Mouse (Mus musculus) adrenal gland, adult 8-10 months (tissue): Measurements from ENCODE around the gene Zfp14. TPM values are rescaled to one million over a fixed set of nuclear protein-coding genes. Genes with fewer than 3 reads are reported as not detected.

ENCODE experiments used
- DNase-seq: peaks from one replicate; pipeline ENCODE4 v3.0.0; 2022
- microRNA-seq, 2 experiments: library from miRNA; unstranded; fragments of <30 nt; microRNA quantifications; one replicate each; pipeline ENCODE4 v1.2.0; 2022
- total RNA-seq, 4 experiments: library from RNA; stranded (reverse); gene quantifications; 2 replicates each; pipeline ENCODE4 v1.2.4; 2022

Gene Zfp14
- total RNA-seq, 4 experiments from 2014 or later: 3.7 to 6.6 (median 4.9) TPM

DNA sequence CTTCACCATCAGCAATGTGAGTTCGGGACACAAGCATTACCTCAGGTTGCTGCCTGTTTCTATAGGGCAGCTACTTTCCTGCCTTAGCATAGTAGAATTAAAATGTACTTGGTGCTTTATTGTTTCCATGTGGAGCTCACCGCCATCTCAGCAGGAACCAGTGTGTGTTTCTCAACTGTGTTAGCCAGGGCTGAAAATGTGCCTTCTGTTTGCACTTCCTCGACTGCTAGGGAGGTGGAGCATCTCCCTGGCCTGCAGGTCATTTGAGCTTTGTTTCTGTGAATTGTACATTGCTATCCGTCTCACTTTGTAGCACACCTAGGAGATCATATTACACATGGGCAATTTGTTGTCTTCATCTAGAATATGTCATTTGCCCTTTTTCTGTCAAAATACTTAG is 23.8 kb downstream of the Zfp14 start:
- no peak for DNase-seq

DNA sequence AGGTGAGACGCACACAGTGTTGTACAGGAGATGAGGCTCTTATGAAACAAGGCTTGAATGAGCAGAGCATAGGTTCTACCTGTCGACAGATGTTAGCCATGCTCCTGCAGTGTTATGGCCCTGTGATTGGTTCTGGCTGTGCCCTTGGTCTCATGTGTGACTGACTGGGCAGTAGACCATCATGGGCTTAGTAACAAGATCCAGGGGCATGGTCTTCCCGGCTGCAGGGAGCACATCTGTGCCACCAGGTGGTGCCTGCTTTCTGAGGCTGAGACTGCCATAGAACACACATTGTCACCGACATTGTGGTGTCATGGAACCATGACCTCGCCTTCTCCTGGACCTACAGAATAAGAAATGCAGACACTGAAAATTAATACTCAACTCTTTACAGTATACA is 25.8 kb downstream of the Zfp14 start:
- no peak for DNase-seq

DNA sequence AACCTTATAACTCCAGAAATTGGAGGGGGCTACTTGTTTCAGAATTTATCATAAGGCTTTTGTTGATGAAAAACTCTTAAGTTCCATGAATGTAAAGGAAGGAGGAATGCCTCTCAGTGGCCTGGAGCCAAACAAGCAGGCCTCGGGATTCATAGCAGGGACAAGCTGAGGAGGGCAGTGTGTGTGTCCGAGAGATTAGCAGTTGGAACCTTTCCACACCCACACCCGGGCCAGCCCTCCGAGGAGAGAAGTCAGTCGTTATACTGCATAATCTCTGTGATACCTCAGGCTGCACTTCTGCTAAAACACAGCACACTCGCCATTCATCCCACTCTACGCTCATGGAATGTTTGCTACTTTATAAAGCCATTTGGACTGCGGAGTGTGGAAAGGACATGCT is 27.4 kb downstream of the Zfp14 start:
- DNase-seq: no peak

DNA sequence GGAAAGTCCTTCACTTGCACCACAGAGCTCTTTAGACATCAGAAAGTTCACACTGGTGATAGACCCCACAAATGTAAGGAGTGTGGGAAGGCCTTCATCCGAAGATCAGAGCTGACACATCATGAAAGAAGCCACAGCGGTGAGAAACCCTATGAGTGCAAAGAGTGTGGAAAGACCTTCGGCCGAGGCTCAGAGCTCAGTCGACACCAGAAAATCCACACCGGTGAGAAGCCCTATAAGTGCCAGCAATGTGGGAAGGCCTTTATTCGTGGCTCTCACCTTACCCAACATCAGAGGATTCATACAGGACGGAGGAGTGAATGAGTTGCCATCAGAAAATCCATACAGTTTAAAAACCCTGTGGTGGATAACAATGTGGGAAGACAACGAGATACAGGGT is 27.9 kb downstream of the Zfp14 start:
- no peak for DNase-seq

DNA sequence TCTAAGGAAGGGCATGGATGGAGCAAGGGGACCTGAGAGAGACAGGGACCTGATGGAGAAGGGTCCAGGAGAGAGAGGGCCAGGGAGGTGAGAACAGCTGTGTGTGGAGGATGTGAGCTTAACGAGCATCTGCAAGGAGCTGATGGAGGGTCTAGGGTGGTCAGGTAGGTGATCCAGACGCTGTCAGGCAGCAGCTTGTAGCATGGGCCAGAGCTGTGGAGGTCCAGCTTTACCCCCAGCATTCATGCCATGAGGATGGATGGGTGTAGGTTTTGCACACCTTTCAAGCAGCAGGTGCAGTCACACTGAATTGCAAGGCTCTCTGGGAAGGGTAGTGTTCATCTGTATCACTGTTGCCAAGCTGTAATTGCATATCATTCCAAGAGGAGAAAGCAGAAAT is 31.6 kb downstream of the Zfp14 start:
- DNase-seq: no peak

DNA sequence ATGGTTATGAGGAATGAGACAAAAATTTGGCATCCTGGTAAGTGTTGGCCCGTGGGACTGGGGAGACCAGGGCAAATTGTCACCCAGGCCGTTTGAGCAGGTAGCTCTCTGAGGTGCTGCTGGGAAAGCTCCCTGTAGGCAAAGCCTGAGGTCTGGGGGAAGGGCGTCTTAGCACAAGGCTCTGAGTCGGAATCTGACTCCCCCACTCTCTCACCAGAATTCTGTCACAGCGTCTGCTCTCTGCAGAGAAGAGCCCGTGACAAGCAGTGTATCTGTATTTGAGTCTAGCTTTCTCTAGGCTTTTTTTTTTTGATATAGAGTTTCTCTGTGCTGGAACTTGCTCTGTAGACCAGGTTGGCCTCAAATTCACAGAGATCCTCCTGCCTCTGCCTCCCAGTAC is 34.0 kb downstream of the Zfp14 start:
- no peak for DNase-seq

DNA sequence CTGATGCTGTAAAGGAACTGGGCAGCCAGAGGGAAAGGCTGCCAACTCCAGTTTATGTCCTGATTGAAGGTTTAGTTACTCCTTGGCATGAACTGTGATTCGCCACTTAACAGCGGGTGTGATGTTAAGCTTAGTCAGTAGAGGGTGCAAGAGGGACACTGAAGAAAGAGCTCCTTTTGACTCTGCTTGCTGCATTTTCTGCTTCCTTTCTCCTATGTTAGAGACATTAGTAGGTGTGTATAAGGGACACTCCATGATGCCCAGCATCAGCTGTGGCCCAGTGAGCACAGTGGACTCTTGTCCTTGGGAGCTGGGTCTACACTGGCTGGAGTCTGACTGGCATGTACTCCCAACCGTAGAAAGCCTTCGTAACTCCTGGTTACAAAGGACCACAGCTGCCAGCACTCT is 38.2 kb downstream of the Zfp14 start:
- no peak for DNase-seq

DNA sequence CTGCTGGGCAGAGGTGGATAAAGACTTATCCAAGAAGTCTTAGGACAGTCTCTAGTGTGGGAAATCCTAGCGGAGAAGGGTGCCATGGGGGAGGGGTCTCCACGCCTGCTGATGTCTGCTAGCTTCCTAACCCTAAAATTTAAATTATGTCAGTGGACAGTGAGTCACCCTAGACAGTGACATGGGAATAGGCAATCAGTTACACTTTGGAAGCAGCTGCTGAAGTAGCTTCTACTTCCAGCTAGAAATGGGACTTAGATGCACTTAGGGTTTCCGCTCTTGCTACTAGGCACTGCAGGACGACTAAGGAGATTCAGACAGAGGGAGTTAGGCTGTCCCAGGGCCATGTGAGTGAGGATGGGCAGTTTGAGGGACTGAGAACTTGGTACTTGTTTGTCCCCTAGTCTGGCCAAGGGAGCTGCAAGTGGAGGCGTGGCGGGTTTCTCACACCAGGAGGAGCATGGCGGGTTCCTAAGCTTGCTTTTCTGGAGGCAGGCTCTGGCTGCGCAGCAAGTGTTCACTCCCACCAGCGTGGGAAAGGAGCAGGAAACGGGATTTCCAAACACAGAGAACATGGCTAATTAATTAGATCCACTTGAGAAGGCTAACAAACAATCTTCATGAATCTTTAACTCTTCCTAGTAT is 40.5 kb downstream of the Zfp14 start:
- DNase-seq: no peak

DNA sequence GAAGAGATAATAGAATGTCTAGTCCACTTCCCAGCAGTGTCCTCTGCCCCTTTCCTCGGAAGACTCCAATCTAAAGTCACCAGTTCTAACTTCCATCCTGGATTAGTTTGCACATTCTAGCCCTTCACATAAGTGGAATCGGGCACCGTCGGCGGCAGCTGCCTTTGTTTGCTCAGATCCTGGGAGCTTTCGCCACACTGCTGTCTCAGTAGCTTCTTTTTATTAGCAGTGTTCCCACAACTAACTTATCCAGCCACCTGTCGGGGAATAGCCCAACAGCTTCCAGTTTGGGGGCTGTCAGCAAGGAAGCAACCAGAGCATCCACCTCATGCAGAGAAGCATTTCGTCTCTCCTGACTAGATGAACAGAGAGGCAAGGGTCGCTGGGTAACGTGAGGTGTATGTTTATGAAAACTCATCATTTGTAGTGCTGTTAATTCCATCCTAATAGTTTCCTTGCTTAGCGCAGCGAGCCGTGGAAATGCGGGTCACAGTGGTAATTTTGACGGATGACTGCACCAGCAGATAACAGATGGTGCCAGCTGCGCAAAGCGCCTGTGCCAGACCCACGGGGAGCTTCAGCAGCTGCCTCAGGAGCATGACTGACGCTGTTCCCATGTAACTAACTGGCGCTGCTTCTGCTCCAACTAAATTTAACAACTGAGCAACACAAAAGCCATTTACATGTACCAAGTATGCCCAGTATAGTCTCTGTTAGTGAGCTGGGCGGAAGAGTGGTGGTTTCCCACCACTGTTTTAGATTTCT is 41.7 kb downstream of the Zfp14 start:
- no peak for DNase-seq

DNA sequence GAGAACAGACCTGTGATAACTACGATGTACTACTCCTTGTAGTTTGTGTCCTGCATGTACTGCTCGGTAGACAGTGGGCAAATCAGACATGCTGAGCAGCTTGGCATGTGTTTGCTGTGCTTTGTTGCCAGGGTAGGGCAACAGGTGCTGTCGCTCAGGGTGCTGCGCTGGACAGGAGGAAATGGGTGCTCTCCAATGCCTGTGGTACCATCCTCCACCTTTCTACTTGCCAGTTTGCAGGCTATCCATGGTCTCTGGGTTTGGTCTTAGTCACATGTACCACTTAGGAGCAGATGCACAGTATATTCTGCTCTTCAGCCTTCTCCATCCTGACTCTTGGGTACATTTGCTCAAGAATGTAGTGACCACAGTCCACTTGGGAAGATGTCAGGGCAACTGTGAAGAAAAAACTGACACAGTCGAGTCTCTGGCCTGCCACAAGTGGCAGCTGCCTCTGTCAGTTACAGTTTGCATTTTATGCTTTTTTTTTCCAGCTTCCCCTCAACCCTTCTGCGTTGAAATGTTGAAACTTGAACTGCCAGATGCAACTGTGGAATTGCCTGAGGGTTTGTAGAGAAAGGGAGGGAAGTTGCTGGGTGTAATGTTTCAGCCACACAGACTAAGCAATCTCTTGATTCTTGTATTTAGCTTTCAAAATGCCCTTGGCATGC is 43.0 kb downstream of the Zfp14 start:
- no peak for DNase-seq

DNA sequence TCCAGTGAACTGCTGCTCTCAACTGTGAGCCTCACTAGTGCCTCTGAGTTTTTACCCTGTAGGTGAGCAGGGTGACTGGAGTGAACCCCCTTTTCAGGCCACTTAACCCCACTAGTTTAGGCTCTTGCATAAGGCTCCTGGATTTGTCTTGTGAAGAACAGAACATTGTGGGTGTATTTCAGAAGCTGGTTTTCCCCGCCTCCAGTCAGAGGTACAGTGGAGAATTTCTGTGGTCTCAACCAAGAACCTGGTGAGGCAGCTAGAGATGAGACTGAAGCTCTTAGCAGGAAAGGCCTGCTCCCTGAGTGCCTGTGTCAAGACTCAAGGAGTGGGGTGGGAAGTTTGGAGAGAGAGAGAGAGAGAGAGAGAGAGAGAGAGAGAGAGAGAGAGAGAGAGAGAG is 43.6 kb downstream of the Zfp14 start:
- no peak for DNase-seq

DNA sequence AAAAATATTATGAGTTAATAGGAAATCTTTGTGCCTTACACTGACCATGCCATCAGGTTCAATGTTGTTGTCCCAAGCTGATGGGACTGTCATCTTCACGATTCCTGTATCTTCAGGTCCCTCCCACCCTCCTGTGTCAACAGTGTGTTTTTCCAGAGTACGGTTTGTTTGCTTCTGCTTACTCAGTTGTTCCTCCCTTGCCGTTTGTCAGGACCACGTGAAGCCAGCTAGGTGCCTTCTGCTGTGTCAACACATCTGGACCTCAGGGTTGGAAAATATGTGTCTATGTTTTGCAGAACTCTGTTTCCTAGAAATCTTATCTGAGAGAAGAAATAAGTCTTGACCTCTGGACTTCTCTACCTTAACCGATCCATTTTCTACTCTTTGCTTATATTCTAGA is 50.6 kb downstream of the Zfp14 start:
- DNase-seq: no peak

DNA sequence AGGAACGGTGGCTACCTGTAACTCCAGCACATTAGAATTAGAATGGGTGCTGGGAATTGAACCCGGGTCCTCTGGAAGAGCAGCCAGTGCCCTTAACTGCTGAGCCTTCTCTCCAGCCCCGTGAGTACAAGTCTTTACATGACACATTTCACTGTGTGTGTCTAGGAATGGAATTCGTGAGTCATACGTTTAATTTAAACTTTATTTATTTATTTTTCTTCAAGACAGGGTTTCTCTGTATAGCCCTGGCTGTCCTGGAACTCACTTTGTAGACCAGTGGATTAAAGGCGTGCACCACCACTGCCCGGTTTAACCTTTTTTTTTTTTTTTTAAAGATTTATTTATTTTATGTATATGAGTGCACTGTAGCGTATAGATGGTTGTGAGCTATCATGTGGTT is 56.0 kb downstream of the Zfp14 start:
- DNase-seq: no peak

DNA sequence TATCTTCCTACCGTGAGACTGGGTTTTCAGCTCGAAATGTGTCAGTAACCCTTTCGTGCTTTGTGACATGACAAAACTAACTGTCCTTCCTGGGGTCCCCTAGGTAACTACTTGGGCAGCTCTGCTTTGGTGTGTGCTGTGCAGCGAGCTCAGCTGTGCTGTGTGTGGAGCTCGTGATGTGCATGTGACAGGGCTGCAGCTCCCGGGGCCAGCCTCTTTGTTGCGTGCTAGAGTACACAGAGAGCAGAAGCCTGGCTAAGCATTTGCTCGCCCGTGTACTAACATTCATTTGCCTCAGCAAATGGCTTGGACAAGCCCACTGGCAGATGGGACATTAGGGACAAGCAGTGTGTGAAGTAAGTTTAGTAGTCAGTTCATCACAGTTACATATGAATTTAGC is 57.8 kb downstream of the Zfp14 start:
- DNase-seq: no peak

DNA sequence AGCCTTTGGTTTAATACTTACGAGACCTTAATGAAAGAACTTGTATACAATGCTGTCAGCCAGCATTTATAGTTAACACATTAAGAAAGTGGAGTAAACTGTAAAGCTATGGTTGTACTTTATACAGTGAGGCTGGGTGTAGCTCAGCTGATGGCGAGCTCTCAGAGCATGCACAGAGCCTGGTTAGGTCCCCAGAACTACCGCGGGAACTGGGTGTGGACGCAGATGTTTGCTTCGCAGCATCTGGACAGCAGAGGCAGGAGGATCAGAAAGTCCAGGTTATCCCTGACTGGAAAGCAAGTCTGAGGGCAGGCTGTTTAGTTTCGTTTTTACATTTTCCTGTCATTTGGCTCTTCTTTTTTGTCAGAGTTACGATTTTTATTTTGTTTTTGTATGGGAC is 58.5 kb downstream of the Zfp14 start:
- DNase-seq: no peak

DNA sequence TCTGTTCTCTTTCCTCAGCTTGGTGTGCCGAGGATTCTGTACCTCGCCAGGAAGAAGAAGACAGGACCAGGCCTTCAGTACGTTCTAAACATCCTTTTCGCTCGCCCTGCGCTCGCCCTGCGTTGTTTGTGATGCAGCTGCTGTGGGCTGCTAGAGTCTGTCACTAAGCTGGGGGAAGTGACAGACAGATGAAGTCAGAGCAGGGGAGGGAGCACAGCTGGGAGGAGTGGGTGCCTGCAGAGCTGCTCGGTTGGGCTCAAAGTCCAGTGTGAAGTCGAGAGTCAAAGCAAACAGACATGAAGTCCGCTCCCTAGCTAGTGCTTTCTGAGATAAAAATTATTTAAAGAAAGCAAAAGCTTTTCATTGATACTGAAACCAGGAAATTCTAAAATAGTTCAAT is 62.1 kb downstream of the Zfp14 start:
- DNase-seq: no peak

DNA sequence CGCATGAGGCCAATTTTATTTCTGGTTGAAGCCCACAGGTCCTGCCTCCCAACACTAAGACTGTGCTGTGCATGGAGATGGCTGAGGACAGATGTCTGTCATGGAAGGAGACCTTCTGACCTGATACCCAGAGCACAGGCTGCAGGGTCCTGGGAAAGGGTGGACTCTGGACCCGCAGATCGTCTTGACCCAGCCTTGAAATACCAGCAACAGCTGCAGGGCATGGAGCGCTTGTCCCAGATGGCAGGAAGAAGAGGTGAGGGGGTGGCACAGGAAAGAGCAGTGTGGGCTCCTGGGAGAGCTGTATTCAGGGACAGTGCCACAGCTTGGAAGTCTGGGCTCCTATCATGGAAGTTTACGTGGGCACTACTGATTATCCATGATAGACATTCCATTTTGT is 63.6 kb downstream of the Zfp14 start:
- DNase-seq: no peak

Small RNA genes lying within 50 kb of the gene (microRNA-seq; reads per million reads assigned to microRNA genes)
- gene Gm23368: 0 reads per million in 2 experiments

Other genes with a start within 250 kb of the Zfp14 start
- gene Zfp790, start 235.3 kb downstream of the Zfp14 start, total RNA-seq: 10 to 100 TPM; 18.3 to 25.2 (median 21.9) TPM
- 1 to 10 TPM in 3 of 4 experiments, under 1 TPM in 1; 0.94 to 1.7 (median 1.2) TPM for gene Zfp940, start 197.7 kb downstream of the Zfp14 start, total RNA-seq
- 1 to 10 TPM; 5.4 to 9.8 (median 8.1) TPM for gene Zfp420, start 191.4 kb downstream of the Zfp14 start, total RNA-seq
- 10 to 100 TPM; 10.4 to 16.1 (median 11.8) TPM for gene Zfp27, start 144.8 kb downstream of the Zfp14 start, total RNA-seq
- 10 to 100 TPM in 2 of 4 experiments, 1 to 10 TPM in 2; 6.6 to 11.0 (median 8.9) TPM for gene Zfp383, start 143.2 kb downstream of the Zfp14 start, total RNA-seq
- gene Zfp74, start 97.3 kb downstream of the Zfp14 start, total RNA-seq: 10 to 100 TPM; 11.0 to 14.6 (median 12.1) TPM
- gene Zfp568, start 67.4 kb downstream of the Zfp14 start, total RNA-seq: 10 to 100 TPM; 10.7 to 13.1 (median 11.9) TPM
- gene Zfp82, start 21.5 kb upstream of the Zfp14 start, total RNA-seq: 1 to 10 TPM in 3 of 4 experiments, under 1 TPM in 1; 0.86 to 3.3 (median 2.8) TPM
- 1 to 10 TPM in 1 of 4 experiments, under 1 TPM in 1, not detected in 2; 0.48 to 2.2 TPM for gene Gm26920, start 39.0 kb upstream of the Zfp14 start, total RNA-seq
- gene Zfp566, start 39.1 kb upstream of the Zfp14 start, total RNA-seq: 1 to 10 TPM; 1.9 to 4.7 (median 4.1) TPM
- 10 to 100 TPM; 39.9 to 66.1 (median 44.5) TPM for gene Zfp260, start 43.4 kb upstream of the Zfp14 start, total RNA-seq
- 1 to 10 TPM; 3.6 to 5.7 (median 4.5) TPM for gene Zfp382, start 70.6 kb upstream of the Zfp14 start, total RNA-seq
- 10 to 100 TPM; 46.0 to 55.4 (median 54.0) TPM for gene Zfp146, start 118.4 kb upstream of the Zfp14 start, total RNA-seq
- 100 to 1,000 TPM in 3 of 4 experiments, 10 to 100 TPM in 1; 65.3 to 235 (median 137) TPM for gene Cox7a1, start 132.8 kb upstream of the Zfp14 start, total RNA-seq
- gene Capns1, start 147.4 kb upstream of the Zfp14 start, total RNA-seq: 100 to 1,000 TPM; 562 to 740 (median 679) TPM
- gene Polr2i, start 180.6 kb upstream of the Zfp14 start, total RNA-seq: 10 to 100 TPM; 62.8 to 93.8 (median 72.7) TPM
- 100 to 1,000 TPM; 102 to 119 (median 108) TPM for gene Tbcb, start 180.9 kb upstream of the Zfp14 start, total RNA-seq
- gene Ovol3, start 184.3 kb upstream of the Zfp14 start, total RNA-seq: not detected
- under 1 TPM in 2 of 4 experiments, not detected in 2; 0.21 to 0.97 TPM for gene Thap8, start 228.7 kb upstream of the Zfp14 start, total RNA-seq
- gene Wdr62, start 229.0 kb upstream of the Zfp14 start, total RNA-seq: 1 to 10 TPM; 2.7 to 7.5 (median 4.5) TPM
- 10 to 100 TPM; 20.8 to 35.8 (median 30.0) TPM for gene Clip3, start 240.3 kb upstream of the Zfp14 start, total RNA-seq